Mouse (Mus musculus) gastrocnemius, postnatal 36 days (tissue): ENCODE results near the gene Flii. TPM values are rescaled to one million over a fixed set of nuclear protein-coding genes. Genes with fewer than 3 reads are reported as not detected.

Experiments
- DNase-seq, 2 experiments: peaks; one replicate each; pipeline ENCODE4 v3.0.0; 2022
- intact Hi-C: fragments of 180-260 bp; cut with DNase I; formaldehyde crosslinking; loops from one replicate; pipeline ENCODE4 v1.15.1; 2025
- total RNA-seq, 2 experiments: library from RNA; stranded (reverse); gene quantifications; 2 replicates each; pipeline ENCODE4 v1.2.3; 2021

The Flii gene
- total RNA-seq, 2 experiments from 2014 or later, result 91.5 to 95.2 TPM

DNA sequence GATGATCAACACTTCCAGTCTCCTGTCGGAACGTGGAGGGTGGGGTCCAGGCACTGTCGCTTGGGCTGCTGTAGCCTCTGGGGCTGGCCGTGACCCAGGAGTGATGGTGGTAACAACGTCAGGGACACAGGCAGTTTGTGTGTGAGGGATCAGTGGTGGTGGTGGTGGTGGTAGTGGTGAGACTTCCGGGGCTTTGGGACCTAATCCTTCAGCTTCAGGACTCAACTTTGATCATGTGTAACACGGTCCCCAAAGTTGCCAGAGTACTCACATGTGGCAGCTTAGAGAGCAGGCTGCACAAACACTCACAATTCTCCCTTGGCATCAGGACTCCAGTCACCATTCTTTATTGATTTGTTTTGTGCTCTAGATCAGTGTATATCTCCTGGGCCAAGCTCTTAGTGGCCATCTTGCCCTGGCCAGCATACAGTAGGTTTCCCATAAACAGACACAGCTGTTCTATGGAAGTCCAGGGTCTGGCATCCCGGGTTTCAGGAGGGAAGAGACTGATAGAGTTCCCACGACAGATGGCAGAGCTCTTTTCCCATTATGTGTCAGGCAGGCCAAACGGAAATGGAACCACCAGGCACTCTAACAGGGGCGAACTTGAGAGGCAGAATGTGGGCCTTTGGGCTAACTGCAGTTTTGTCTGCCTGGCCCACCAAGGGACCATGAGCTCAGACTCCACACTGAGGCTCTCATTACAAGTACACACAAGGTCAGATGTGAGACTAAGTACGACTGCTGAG is 503 bp upstream of the Flii start:
- intact Hi-C loops, result no loop called here
- no peak for DNase-seq

- intact Hi-C loops, result no loop called here
- DNase-seq, result no peak
Measured at GRCm38 (mm10) chr11:60719263-60719662, 7.8 kb downstream of the Flii start.

DNA sequence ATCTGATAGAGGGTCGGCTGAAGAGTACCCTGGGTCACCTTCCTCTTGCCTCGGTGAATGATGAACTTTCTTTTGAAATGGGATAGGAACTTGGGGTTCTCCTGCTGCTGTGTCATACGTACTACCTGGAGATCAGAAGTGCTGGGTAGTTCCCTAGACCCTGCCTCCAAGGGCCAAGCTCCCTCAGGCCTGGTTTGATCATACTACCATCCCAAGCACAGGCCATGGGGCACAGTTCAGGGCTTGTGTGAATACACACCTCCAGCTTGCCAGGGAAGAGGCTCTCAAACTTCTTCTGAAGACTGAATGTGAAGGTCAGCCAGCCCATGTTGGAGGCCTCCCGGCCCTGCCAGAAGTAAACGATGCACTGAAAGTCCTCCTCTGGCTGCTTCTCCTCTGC is 11.2 kb downstream of the Flii start:
- DNase-seq, result no peak

DNA sequence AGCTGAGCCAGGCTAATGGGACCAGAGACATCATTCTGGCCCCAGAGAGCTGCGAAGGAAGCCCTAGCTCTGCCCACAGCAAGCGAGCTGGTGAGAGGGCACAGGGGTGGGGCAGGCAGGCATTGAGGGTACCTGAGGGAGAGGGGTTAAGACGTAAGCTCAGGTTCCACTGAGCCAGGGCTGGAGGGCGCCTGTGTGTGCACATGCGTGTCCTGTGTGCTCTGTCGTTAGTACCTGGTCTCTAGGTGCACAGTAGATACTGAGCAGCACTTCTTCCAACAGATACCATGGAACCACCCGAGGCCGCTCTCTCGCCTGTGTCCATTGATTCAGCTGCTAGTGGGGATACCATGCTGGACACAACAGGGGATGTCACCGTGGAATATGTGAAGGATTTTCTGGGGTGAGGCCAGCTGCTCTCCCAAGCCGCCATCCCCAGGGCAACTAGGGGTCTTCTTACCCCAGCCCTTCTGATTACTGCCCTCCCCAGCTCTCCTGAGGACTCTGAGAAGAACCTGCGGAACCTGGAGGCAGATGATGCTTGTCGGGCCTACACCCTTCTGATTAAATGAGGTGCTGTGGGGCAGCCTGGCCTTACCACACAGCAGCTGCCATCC is 14.3 kb downstream of the Flii start:
- peak; percentile 3 to 9 for DNase-seq
- intact Hi-C loops, result no loop called here

More for the DNA sequence above, 11.2 kb downstream of the Flii start:
- intact Hi-C loops, result no loop called here

GRCm38 (mm10) chr11:60712040-60712439 is 15.0 kb downstream of the Flii start:
- peak in 1 of 2 experiments; percentile 3 for DNase-seq
- intact Hi-C loops, result no loop called here

DNA sequence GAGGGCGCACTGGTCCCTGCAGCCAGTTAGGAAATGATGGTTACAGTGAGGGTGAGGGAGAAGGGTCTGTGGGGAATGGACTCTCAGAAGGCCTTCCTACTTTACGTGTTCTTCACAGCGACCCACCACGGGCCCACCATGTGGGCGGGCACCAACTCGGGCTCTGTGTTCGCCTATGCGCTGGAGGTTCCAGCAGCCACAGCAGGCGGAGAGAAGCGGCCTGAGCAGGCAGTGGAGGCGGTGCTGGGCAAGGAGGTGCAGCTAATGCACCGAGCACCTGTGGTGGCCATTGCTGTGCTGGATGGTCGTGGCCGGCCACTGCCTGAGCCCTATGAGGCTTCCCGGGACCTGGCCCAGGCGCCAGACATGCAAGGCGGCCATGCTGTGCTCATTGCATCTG is 15.8 kb downstream of the Flii start:
- peak in 1 of 2 experiments; percentile 2 for DNase-seq
- intact Hi-C loops, result no loop called here

- peak in 1 of 2 experiments; percentile 3 for DNase-seq
- intact Hi-C loops, result loop anchor here (10.0 kb wide), 1 partner anchor 155 kb away; no protein-coding TSS in a partner anchor
Measured at GRCm38 (mm10) chr11:60709481-60710465, 17.3 kb downstream of the Flii start.

DNA sequence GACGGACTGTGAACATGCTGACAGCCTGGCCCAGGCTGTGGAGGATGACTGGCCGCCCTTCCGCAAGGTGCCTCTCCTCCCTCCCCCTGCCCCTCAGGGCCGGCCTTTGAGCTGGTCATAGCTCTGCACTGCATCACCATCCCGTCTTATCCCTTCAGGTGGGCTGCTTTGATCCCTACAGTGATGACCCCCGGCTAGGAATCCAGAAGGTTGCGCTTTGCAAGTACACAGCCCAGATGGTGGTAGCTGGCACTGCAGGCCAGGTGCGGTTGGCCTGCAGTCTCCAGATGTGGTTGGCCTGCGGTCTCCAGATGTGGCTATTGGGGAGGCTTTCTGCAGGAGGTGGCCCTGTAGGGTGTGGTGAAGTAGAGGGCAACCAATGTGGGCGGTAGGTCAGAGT is 18.4 kb downstream of the Flii start:
- intact Hi-C loops, result loop anchor here (10.0 kb wide), 1 partner anchor 154 kb away; no protein-coding TSS in a partner anchor
- DNase-seq, result no peak

DNA sequence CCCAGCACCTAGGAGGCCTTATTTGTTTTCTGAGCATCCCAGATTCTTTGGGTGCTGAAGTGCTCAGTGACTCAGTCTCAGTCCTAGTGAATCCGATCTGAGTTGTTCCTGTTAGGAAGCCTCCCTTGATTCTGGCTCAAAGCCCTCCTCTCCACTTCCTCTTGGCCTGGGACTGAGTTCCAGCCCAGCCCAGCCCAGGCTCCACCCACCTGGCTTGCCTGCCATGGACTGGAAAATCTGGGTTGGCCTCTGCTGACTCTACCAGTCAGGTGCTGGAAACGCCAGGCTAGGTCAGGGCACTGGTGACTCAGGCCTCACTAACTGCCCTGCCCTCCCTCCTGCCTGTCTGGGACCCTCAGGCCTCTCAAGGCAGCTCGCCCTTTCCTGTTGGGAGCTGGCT is 19.4 kb downstream of the Flii start:
- peak; percentile 89 to 92 for DNase-seq
- intact Hi-C loops, result loop anchor here (10.0 kb wide), 1 partner anchor 153 kb away; no protein-coding TSS in a partner anchor

GRCm38 (mm10) chr11:60706696-60707480 is 20.2 kb downstream of the Flii start:
- DNase-seq, result peak; percentile 4 to 12
- intact Hi-C loops, result loop anchor here (10.0 kb wide), 1 partner anchor 152 kb away; no protein-coding TSS in a partner anchor

- DNase-seq, result no peak
- intact Hi-C loops, result loop anchor here (10.0 kb wide), 1 partner anchor 151 kb away; no protein-coding TSS in a partner anchor
Measured at GRCm38 (mm10) chr11:60706076-60706475, 21.0 kb downstream of the Flii start.

DNA sequence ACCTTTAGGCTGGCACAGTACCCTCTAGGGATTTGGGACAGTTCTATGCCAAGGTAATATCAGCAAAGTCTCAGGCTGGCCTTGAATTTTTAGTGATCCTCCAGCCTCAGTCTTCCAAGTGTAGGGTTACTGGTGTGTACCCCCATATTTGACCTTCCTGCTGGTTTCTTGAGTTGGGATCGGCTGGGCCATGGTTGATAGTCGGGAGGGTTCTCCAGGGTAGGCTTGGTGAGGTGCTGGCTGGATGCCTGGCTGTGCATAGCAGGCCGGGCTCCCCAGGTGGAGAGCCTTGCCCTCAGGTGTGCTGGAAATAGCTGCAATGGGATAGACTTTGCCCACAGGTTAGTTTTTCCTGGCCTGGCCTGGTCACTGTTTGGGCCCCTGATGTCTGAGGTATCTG is 21.8 kb downstream of the Flii start:
- no peak for DNase-seq
- intact Hi-C loops, result loop anchor here (10.0 kb wide), 1 partner anchor 150 kb away; no protein-coding TSS in a partner anchor

DNA sequence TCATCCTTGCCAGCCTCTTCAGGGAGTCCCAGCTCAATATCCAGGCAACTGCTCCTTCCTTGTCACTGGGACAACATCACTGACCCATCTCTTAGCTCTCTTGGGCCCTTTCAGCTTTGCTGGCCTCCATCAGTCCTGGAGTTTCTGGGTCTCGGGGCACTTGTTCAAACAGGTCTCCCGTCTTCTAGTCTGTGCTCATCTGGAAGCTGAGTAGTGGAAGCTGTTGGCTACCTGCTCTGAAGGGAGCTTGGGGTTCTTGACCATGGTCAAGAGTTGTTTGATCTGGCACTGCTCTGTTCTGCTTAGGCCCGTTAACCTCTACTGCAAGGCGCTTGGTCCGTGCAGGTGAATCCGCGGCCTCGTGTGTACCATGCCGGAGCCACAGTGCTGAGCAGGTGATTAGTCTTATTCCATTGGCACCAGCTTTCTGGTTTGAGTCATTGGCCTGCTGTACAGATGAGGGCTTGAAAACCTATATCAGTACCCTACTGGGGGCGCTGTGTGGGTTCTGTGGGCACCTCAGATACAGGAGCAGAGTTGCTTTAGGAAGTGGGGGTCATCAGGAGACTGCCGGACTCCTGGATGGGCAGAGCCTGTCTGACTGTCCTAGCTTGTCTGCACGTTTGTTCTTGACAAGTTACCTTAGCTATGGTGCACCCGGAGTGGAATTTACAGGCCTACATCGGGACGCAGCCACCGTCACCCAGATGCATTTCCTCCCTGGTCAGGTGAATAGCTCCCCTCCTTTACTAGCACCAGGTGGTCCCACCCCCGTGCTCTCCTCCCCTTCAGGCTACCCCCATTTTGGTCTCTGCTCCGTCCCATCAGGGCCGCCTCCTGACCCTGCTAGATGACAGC is 22.8 kb downstream of the Flii start:
- intact Hi-C loops, result loop anchor here (5.0 to 10.0 kb wide), 2 partner anchors 149 to 173 kb away; partner anchors contain the start of gene Tmem11
- DNase-seq, result peak in 1 of 2 experiments; percentile 3

DNA sequence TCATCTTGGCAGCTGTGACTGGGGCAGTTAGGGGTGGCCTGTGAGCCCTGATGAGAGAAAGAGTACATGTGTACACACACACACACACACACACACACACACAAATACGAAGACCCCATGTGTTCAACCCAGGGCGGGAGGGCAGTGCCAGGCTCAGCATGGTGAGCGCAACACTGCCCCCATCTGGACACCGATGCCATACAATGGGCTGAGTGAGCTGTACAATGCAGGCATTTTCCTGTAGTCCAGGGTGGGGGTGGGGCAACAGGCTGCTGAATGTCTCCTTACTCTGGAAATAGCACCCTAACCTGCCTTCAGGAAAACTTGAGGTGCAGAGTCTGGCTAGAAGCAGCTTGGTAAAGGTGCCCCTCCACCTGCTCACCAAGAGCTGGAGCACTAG is 23.9 kb downstream of the Flii start:
- intact Hi-C loops, result loop anchor here (5.0 to 10.0 kb wide), 2 partner anchors 148 to 174 kb away; partner anchors contain the start of gene Tmem11
- DNase-seq, result peak in 1 of 2 experiments; percentile 29

DNA sequence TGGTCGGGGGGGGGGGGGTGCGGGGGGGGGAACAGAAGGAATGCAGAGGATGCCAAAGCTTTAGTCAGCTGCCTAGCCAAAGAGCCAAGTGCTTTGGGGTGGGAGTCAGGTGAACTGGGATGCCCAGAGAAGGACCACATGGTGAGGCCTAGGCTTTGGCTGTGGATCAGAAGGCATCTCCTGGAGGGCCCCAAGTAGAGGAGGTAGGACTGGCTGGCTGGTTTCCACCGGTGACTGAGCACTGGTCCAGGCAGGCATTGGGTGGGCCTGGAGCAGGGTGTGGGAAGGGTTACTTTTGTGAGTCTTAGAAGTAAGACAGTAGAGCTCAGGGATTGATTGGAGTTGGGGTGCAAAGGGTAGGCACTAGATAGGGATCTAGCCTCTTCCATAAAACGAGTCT is 25.5 kb downstream of the Flii start:
- DNase-seq, result no peak
- intact Hi-C loops, result loop anchor here (5.0 to 10.0 kb wide), 2 partner anchors 147 to 176 kb away; partner anchors contain the start of gene Tmem11

DNA sequence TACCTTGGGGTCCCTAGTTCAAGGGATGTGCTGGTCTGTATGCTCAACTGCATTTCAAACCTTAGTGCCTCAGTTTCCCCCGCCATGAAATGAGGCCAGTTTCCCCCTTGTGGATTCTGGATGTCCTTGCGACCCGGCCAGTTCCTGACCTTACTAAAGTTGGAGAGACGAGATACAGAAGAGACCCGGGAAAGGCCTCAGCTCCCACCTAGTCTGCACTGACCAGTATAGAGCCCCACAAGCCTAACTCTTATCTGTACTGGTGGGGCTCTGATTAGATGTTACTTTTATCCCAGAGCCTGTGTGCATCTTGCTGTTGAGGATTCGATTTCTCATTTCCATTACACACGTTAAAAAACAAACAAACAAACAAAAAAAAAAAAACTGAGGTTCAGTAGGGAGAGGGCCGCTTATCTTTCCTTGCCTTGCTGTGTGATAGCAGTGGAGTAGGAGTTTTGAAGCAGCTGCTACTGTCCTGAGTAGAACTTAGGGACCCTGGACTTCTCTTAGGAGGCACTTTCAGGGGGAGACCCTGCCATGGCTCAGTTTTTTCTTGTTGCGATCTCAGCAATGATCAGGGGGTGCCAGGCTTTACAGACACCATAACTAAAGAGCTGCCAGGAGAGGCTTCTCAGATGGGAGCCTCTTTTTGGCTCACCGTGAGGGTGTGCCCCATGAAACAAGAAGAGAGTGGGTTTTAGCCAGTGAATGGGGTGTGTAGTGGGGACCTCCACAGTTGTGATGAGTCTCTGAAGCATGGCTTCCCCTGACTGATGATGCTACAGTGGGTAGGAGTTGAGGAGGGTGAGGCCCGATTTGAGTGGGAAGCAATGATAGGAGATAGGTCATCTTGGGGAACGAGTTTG is 26.5 kb downstream of the Flii start:
- DNase-seq, result no peak
- intact Hi-C loops, result loop anchor here (5.0 to 10.0 kb wide), 2 partner anchors 146 to 177 kb away; partner anchors contain the start of gene Tmem11

DNA sequence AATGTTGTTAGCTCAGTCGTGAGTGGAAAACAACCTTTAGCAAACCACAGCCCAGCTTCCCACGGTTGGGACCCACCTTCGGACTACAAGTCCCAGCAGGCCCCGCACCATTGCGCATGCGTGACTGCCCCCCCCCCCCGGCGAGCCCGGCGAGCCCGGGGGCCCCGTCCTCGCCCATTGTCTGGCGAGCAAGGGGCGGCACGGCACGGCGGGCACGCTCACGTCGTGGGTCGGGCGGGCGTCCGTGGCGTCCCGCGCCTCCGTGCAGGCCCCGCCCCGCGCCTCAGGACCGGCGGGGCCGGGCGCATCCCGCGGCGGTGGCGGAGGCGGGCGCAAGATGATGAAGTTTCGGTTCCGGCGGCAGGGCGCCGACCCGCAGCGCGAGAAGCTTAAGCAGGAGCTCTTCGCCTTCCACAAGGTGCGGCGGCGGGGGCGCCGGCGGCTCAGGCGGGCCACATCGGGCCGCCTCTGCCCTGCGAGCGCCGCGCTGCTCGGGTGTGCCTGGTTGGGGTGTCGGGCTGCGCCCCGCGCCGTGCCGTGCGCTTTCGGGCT is 27.5 kb downstream of the Flii start, which contains the start of gene Llgl1:
Gene Llgl1 (plus strand): TSS at position 200 of the 552 bp plus-strand sequence.
- DNase-seq, result peak; percentile 82
- intact Hi-C loops, result loop anchor here (2.0 to 10.0 kb wide), 4 partner anchors 78 to 178 kb away; partner anchors contain the start of genes Smcr8, Tmem11 and Top3a
